Mouse (Mus musculus): ENCODE data around the gene Ggt5. TPM values are rescaled to one million over a fixed set of nuclear protein-coding genes. Genes with fewer than 3 reads are reported as not detected.

Gene Ggt5
- polyA plus RNA-seq, 1 experiment, result 23.1 TPM

DNA sequence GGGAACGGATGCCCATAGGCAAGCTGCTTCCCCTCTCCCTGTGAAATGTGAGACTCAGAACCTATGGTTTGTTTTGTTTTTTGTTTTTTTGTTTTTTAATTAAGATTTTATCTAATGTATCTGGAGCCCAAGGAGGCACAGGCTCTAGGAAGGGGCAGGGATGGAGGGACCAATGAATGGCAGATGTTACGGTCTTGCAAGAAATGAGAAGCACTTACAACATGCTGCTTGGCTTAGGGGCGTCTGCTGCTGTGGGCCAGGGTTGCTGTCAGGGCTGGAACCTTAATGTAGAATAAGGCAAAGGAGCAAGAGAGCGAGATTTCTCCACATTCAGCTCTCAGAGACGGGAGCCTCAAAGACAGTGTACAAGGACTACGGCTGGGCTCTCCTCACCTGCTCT is 33.6 kb upstream of the Ggt5 start:
- WGBS, result 87% methylated on average over 6 of the region's 6 CpGs
- no peak overlapping the region for H3K27ac ChIP-seq (ENCODE audit: control insufficient read depth, insufficient read depth, low read depth, low read length, poor library complexity)
- no peak overlapping the region for H3K4me3 ChIP-seq (replicated peaks; ENCODE audit: control insufficient read depth, low read depth, low read length)
- no peaks in the 10 kb centered on the region; the same call in 1 of the 2 replicates for H3K4me1 ChIP-seq (ENCODE audit: control insufficient read depth, insufficient read depth, low read length)
- TF ChIP-seq CTCF (IDR thresholded peaks at IDR 0.05; ENCODE audit: control insufficient read depth, insufficient read depth, low read length), result no peak
- no peak for TF ChIP-seq POLR2A (IDR thresholded peaks at IDR 0.05; ENCODE audit: borderline replicate concordance, control insufficient read depth, low read depth, low read length)

DNA sequence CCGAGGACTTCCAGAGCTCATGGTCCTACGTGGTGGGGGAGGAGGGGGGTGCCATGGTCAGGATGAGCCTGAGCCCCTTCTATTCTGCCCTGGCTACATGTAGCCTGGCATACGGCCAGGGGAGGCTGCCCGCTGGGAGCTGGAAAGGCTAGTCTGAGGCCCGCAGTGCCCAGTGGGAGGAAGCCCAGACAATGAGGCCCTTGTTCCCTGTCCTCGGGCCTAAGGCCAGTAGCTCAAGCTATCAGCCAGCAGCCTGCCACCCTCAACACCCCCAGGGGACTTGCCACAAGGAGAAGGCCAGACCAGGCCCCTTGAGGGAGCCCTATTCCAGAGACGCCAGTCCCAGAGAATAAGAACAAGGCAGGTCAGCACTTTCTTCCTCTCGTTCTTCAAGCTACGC is 33.1 kb upstream of the Ggt5 start:
- Histone ChIP-seq H3K4me3 (replicated peaks; ENCODE audit: control insufficient read depth, low read depth, low read length) (no peak overlapping the region), H3K27ac (ENCODE audit: control insufficient read depth, insufficient read depth, low read depth, low read length, poor library complexity) (no peak overlapping the region), H3K4me1 (ENCODE audit: control insufficient read depth, insufficient read depth, low read length) (no peaks in the 10 kb centered on the region; the same call in 1 of the 2 replicates)
- 85% methylated on average over 9 of the region's 9 CpGs for WGBS
- TF ChIP-seq POLR2A (IDR thresholded peaks at IDR 0.05; ENCODE audit: borderline replicate concordance, control insufficient read depth, low read depth, low read length) (no peak), CTCF (IDR thresholded peaks at IDR 0.05; ENCODE audit: control insufficient read depth, insufficient read depth, low read length) (no peak)

DNA sequence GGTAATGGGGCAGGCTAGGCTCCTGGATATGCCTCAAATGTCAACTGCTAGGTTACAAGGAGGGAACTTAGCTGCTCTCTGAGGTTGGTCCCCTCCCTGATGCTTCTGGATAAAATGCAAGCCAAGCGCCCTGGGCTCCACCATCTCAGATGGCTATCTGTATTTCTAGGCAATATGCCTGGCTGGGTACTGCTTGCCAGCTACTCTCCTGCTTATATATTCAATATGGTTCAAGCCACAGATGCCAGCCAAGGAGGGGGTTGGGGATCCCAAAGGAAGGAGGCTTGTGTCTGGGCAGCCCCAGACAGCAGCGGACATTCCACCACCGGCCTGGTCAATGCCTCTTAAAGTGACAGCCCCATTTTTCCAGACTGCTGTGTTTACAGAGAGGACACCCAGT is 30.6 kb upstream of the Ggt5 start:
- TF ChIP-seq POLR2A (IDR thresholded peaks at IDR 0.05; ENCODE audit: borderline replicate concordance, control insufficient read depth, low read depth, low read length) (no peak), CTCF (IDR thresholded peaks at IDR 0.05; ENCODE audit: control insufficient read depth, insufficient read depth, low read length) (no peak)
- H3K27ac ChIP-seq (ENCODE audit: control insufficient read depth, insufficient read depth, low read depth, low read length, poor library complexity), result no peak overlapping the region
- 57% methylated on average over 3 of the region's 3 CpGs for WGBS
- H3K4me1 ChIP-seq (ENCODE audit: control insufficient read depth, insufficient read depth, low read length), result no peaks in the 10 kb centered on the region; the same call in 1 of the 2 replicates
- no peak overlapping the region for H3K4me3 ChIP-seq (replicated peaks; ENCODE audit: control insufficient read depth, low read depth, low read length)

DNA sequence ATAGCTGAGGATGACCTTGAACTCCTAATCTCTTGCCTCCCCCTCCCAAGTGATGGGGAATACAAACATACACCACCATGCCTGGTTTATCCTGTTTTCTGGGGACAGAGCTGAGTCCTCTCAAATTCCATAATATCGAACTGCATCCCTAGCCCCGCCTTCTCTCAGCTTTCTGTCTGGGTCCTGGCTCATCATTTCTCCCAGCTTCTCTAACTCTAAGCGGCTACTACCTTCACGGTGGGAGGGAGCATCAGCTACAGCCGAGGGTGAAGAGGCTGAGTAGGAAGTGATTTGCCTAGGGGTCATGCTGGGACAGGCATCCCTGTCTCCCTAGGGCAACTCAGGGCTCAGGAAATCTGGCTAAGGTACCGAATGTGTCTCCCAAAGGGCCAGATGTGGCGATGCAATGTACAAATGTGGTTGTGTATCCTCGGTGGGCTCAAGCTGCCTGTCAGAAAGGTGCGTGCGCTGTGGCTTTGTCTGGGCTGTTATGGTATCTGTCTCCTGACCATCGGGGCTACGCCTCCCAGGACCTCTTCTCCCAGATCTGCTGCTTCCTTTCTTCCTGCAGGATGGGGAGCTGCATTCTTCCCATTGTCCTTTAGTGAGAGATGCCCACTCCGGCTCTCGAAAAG is 30.0 kb upstream of the Ggt5 start:
- 18% methylated on average over 14 of the region's 14 CpGs for WGBS
- no peak for TF ChIP-seq POLR2A (IDR thresholded peaks at IDR 0.05; ENCODE audit: borderline replicate concordance, control insufficient read depth, low read depth, low read length)
- TF ChIP-seq CTCF (IDR thresholded peaks at IDR 0.05; ENCODE audit: control insufficient read depth, insufficient read depth, low read length), result no peak
- no peak overlapping the region for H3K4me3 ChIP-seq (replicated peaks; ENCODE audit: control insufficient read depth, low read depth, low read length)
- H3K27ac ChIP-seq (ENCODE audit: control insufficient read depth, insufficient read depth, low read depth, low read length, poor library complexity), result no peak overlapping the region
- peaks cover 2% of the 10 kb centered on the region; the same call in 1 of the 2 replicates for H3K4me1 ChIP-seq (ENCODE audit: control insufficient read depth, insufficient read depth, low read length)

DNA sequence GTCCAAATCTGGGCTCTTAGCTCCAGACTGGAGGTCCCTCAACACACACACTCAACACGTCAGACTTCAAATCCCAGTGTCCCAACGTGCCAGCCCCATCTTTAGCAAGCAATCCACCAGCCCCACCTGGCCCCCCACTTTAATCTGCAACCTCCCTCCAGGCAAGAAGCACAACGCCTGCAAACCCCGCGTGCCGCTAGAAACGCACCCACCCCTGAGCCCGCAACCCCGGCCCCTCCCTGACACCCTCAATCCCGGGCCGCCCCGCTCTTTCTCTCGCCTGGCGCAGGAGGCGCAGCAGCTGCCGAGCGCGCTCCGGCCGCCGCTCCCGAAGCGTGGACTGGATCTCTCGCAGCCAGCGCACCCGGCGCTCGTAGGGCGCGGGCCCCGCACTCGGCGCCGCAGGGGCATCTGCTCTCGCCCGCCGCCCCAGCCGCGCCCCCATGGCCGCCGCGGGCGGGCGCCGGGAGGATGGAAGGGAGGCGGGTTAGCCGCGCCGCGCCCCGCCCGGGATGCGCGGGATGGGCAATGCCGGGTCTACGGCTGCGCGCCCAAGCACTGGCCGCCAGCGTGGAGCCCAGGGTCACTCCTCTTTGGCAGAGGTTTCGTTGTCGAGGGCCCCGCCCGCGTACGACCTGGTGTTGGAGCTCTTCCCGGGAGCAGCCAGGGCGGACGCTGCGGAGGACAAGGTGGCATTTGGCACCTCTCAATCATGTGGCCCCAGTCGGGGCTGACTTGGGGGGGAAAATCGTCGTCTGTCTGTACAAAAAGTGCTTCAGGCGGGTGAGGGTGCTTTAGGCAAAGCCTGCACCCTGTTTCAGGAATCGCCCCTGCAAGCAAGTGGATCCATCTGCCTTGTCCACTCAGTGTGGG is 29.2 kb upstream of the Ggt5 start, which contains the start of gene Lrrc75b:
Gene Lrrc75b (minus strand): TSS at position 655 of the 873 bp plus-strand sequence.
- TF ChIP-seq CTCF (IDR thresholded peaks at IDR 0.05; ENCODE audit: control insufficient read depth, insufficient read depth, low read length), result no peak
- peak; percentile 5; the same call in 1 of the 2 replicates for TF ChIP-seq POLR2A (IDR thresholded peaks at IDR 0.05; ENCODE audit: borderline replicate concordance, control insufficient read depth, low read depth, low read length)
- H3K4me3 ChIP-seq (replicated peaks; ENCODE audit: control insufficient read depth, low read depth, low read length), result no peak within 1 kb of the TSS
- H3K4me1 ChIP-seq (ENCODE audit: control insufficient read depth, insufficient read depth, low read length), result peaks cover 3% of the 10 kb centered on the region; the same call in 1 of the 2 replicates
- no peak within 1 kb of the TSS for H3K27ac ChIP-seq (ENCODE audit: control insufficient read depth, insufficient read depth, low read depth, low read length, poor library complexity)
- 2% methylated on average over 75 of the region's 75 CpGs for WGBS

DNA sequence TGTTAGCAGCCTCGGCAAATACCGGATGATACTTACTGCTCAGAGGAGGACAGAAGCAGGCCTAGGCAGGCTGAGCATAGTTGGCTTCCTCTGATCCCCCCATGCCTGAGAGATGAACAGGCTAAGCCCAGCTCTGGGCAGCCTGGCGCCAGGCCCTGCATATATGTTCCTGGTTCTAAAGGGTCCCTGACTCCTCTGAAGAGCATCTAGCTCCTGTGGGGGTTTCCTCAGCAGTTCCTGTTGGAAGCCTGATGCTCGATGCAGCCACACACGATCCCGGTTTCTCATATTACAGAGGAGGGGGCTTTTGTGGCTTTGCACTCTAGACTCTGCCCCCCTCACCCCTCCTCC is 28.6 kb upstream of the Ggt5 start:
- TF ChIP-seq CTCF (IDR thresholded peaks at IDR 0.05; ENCODE audit: control insufficient read depth, insufficient read depth, low read length) (no peak), POLR2A (IDR thresholded peaks at IDR 0.05; ENCODE audit: borderline replicate concordance, control insufficient read depth, low read depth, low read length) (no peak)
- 30% methylated on average over 6 of the region's 6 CpGs for WGBS
- H3K4me3 ChIP-seq (replicated peaks; ENCODE audit: control insufficient read depth, low read depth, low read length), result no peak overlapping the region
- H3K4me1 ChIP-seq (ENCODE audit: control insufficient read depth, insufficient read depth, low read length), result peaks cover 3% of the 10 kb centered on the region; the same call in 1 of the 2 replicates
- H3K27ac ChIP-seq (ENCODE audit: control insufficient read depth, insufficient read depth, low read depth, low read length, poor library complexity), result no peak overlapping the region

DNA sequence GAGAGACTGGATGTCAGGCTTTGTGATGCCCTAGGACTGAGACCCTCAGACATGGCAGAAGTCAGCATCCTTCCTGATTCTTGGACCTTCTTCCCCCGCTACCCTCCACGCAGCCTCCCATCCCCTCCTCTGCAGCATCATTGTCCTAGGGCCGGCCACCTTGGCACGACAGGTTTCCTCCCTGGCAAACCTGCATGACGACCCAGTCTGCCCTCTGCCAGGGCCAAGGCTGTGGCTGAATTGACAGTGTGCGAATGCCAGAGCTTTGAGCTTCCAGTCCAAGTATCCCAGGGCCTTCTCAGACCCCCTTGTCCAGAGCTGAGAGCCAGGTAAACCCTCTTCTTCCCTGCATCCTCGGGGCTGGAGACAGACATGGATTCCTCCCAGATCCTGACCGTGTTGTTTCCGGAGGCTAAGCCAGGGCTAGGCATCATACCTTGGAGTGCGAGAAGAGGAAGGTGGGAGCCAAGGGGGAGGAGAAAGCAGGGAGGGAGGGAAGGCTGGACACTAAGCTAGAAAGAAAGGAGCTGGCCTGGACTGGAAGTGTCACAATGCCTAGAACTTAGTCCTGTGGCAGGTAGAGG is 28.0 kb upstream of the Ggt5 start, which contains the start of gene Ggt1:
Gene Ggt1 (plus strand): TSS at position 534 of the 584 bp plus-strand sequence.
- TF ChIP-seq POLR2A (IDR thresholded peaks at IDR 0.05; ENCODE audit: borderline replicate concordance, control insufficient read depth, low read depth, low read length) (no peak), CTCF (IDR thresholded peaks at IDR 0.05; ENCODE audit: control insufficient read depth, insufficient read depth, low read length) (no peak)
- no peak within 1 kb of the TSS for H3K27ac ChIP-seq (ENCODE audit: control insufficient read depth, insufficient read depth, low read depth, low read length, poor library complexity)
- no peak within 1 kb of the TSS for H3K4me3 ChIP-seq (replicated peaks; ENCODE audit: control insufficient read depth, low read depth, low read length)
- peaks cover 3% of the 10 kb centered on the region; the same call in 1 of the 2 replicates for H3K4me1 ChIP-seq (ENCODE audit: control insufficient read depth, insufficient read depth, low read length)
- WGBS, result 76% methylated on average over 10 of the region's 10 CpGs

DNA sequence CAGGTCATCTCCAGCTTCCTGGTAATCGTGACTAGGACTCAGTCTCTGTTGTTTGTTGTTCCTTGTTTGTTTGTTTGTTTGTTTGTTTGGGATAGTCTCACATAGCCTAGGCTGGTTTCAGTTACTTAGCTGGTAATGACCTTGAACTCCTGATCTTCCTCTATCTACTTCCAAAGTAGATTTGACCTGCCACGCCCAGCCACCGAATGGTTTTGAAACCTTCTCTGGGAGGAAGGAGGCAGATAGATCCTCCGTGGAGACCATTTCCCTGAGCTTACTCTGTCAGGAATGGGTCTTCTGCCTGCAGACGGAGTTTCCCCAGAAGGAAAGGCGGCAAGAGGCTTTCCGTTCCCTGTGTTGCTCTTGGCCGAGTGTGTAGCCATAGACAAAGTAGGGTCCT is 26.5 kb upstream of the Ggt5 start:
- no peak overlapping the region for H3K27ac ChIP-seq (ENCODE audit: control insufficient read depth, insufficient read depth, low read depth, low read length, poor library complexity)
- 66% methylated on average over 8 of the region's 8 CpGs for WGBS
- TF ChIP-seq CTCF (IDR thresholded peaks at IDR 0.05; ENCODE audit: control insufficient read depth, insufficient read depth, low read length) (no peak), POLR2A (IDR thresholded peaks at IDR 0.05; ENCODE audit: borderline replicate concordance, control insufficient read depth, low read depth, low read length) (no peak)
- peaks cover 3% of the 10 kb centered on the region; the same call in 1 of the 2 replicates for H3K4me1 ChIP-seq (ENCODE audit: control insufficient read depth, insufficient read depth, low read length)
- no peak overlapping the region for H3K4me3 ChIP-seq (replicated peaks; ENCODE audit: control insufficient read depth, low read depth, low read length)

Data from bone marrow, adult 2 months (tissue).